Mouse (Mus musculus) hindbrain, postnatal 0 days (tissue): ENCODE data around the gene Rgs12. TPM values are rescaled to one million over a fixed set of nuclear protein-coding genes. Genes with fewer than 3 reads are reported as not detected.

Source experiments
- ATAC-seq: fragments of 200-750 bp; cut with Nextera tagmentation; 2 replicates; pipeline ENCODE4 v1.8.0; 2017; ENCODE audit warnings: mild to moderate bottlenecking, moderate TSS enrichment, moderate library complexity
- DNase-seq: peaks from one replicate; pipeline ENCODE4 v3.0.0-alpha.2; 2015; ENCODE audit warnings: low spot score
- H3K27ac ChIP-seq: fragments of 300-500 bp; sonication (generic); 2 replicates; pipeline ENCODE4 v1.5.1; 2014; ENCODE audit warnings: mild to moderate bottlenecking
- H3K27me3 ChIP-seq: fragments of 300-500 bp; sonication (generic); 2 replicates; pipeline ENCODE4 v1.6.1; 2014; ENCODE audit warnings: low read length, mixed read lengths; ENCODE audit not compliant: insufficient read depth
- H3K36me3 ChIP-seq: fragments of 300-500 bp; sonication (generic); 2 replicates; pipeline ENCODE4 v1.6.1; 2014; ENCODE audit warnings: low read length, mixed read lengths; ENCODE audit not compliant: insufficient read depth
- H3K4me1 ChIP-seq: fragments of 300-500 bp; sonication (generic); 2 replicates; pipeline ENCODE4 v1.6.1; 2014; ENCODE audit warnings: antibody characterized with exemption, low read length, mixed read lengths; ENCODE audit not compliant: insufficient read depth
- H3K4me2 ChIP-seq: fragments of 300-500 bp; sonication (generic); 2 replicates; pipeline ENCODE4 v1.6.1; 2014; ENCODE audit warnings: low read depth, mild to moderate bottlenecking, low read length, moderate library complexity, mixed read lengths
- H3K4me3 ChIP-seq: fragments of 300-500 bp; sonication (generic); 2 replicates; pipeline ENCODE4 v1.5.1; 2014; ENCODE audit warnings: low read length
- H3K9ac ChIP-seq: fragments of 300-500 bp; sonication (generic); replicated peaks from 2 replicates; pipeline ENCODE4 v1.6.1; 2014; ENCODE audit warnings: mild to moderate bottlenecking, low read length, moderate library complexity, mixed read lengths
- H3K9me3 ChIP-seq: fragments of 300-500 bp; sonication (generic); 2 replicates; pipeline ENCODE4 v1.6.1; 2016; ENCODE audit warnings: low read length, mixed read lengths
- CTCF ChIP-seq: IDR thresholded peaks from 2 replicates; pipeline ENCODE4 v1.5.1; 2016; ENCODE audit warnings: antibody characterized with exemption, control low read depth, low read depth
- WGBS: fragments of 180-500 bp; shearing (Covaris S2); extraction: QIAGEN DNeasy Blood & Tissue Kit; methylation state at CpG from one replicate; pipeline ENCODE4 v1.1.7; 2014; 5-methylcytosine and 5-hydroxymethylcytosine counted together
- polyA plus RNA-seq: library from polyadenylated mRNA; unstranded; fragments of >200 nt; fragmentation: Nextera tagmentation; extraction: Ambion mirVana; gene quantifications from 2 replicates; pipeline ENCODE4 v1.2.1, GENCODE M21; 2015
- total RNA-seq: library from RNA; depleted of rRNA; stranded (reverse); fragments of >200 nt; gene quantifications from 2 replicates; pipeline ENCODE4 v1.2.3, GENCODE M21; 2014

Rgs12 gene
- total and polyA plus RNA-seq, 2 experiments from 2014 or later: 35.1 to 62.5 TPM

DNA sequence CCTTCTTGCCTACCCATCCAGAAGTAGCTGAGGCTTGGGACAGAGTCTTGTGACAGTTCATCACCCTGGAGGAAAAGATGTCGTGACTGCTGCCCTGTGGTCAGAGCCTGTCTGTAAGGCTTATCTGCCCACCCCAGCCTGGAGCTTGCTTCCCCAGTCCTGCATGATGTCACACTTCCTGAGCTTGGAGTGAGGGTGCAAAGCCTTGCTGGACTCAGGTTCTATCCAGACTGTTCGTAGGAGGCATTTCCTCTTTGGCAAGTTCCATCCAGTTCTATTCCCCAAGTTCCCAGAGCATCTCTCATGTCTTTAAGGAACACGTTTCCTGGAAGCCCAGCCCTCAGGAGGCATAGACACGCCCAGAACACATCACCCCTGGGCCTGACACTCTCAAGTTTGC lies 86.5 kb downstream of the Rgs12 start:
- no peaks in the 10 kb centered on the region for H3K4me1 ChIP-seq
- H3K9me3 ChIP-seq: no peaks in the 10 kb centered on the region
- TF ChIP-seq CTCF: no peak
- WGBS: 77% methylated on average over 4 of the region's 4 CpGs
- no peak for ATAC-seq
- no peak overlapping the region for H3K9ac ChIP-seq
- H3K27ac ChIP-seq: no peak overlapping the region
- H3K4me3 ChIP-seq: no peak overlapping the region
- H3K27me3 ChIP-seq: no peaks in the 10 kb centered on the region
- DNase-seq: no peak
- H3K4me2 ChIP-seq: no peak overlapping the region
- H3K36me3 ChIP-seq: peaks cover 18% of the 10 kb centered on the region; the same call in 1 of the 2 replicates

GRCm38 (mm10) chr5:35037438-35037837 lies 88.2 kb downstream of the Rgs12 start:
- Histone ChIP-seq H3K9ac (no peak overlapping the region), H3K36me3 (peaks cover 8% of the 10 kb centered on the region; the same call in 1 of the 2 replicates), H3K4me1 (no peaks in the 10 kb centered on the region), H3K9me3 (no peaks in the 10 kb centered on the region), H3K27me3 (no peaks in the 10 kb centered on the region), H3K27ac (no peak overlapping the region), H3K4me2 (no peak overlapping the region), H3K4me3 (no peak overlapping the region)
- ATAC-seq: no peak
- no peak for TF ChIP-seq CTCF
- no peak for DNase-seq

DNA sequence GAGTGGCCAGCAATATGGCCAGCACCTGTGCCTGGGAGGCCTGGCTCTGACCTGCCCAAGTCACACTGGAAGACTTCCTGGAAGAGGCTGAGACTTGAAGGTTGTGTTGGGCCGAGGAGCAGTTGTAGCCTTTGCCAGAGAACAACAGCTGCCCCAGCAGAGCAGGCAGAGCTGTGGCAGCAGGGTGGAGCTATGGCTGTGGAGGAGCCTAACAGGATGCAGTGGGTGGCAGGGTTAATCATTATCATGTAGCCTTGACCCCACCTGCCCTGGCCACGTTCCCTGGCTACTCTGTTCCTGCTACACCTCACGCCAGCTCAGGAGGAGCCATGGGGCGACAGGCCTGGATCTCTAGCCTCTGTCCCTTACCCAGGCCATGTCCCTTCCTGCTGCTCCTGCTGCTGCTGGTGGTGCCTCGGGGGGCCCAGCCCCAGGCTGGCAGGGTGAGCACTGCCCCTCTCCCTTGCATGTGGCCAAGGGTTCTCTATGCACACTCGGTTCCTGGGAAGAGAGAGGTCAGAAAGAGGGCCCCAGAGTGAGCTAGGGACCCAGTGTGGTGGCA lies 92.1 kb downstream of the Rgs12 start, which contains the start of gene Hgfac:
Gene Hgfac (plus strand): TSS at position 242 of the 562 bp plus-strand sequence.
- Histone ChIP-seq H3K9ac (no peak within 1 kb of the TSS), H3K4me1 (no peaks in the 10 kb centered on the region), H3K4me3 (no peak within 1 kb of the TSS), H3K27me3 (no peaks in the 10 kb centered on the region), H3K36me3 (no peaks in the 10 kb centered on the region), H3K27ac (no peak within 1 kb of the TSS), H3K9me3 (no peaks in the 10 kb centered on the region), H3K4me2 (no peak within 1 kb of the TSS)
- ATAC-seq: no peak
- no peak for DNase-seq
- WGBS: 63% methylated on average over 6 of the region's 6 CpGs
- no peak for TF ChIP-seq CTCF

GRCm38 (mm10) chr5:35042431-35043109 lies 93.3 kb downstream of the Rgs12 start:
- no peaks in the 10 kb centered on the region for H3K4me1 ChIP-seq
- no peak for TF ChIP-seq CTCF
- no peak for DNase-seq
- 80% methylated on average over 10 of the region's 10 CpGs for WGBS
- H3K27me3 ChIP-seq: no peaks in the 10 kb centered on the region
- no peak overlapping the region for H3K4me2 ChIP-seq
- ATAC-seq: no peak; the same call in 1 of the 2 replicates
- H3K9me3 ChIP-seq: no peaks in the 10 kb centered on the region
- no peak overlapping the region for H3K9ac ChIP-seq
- no peaks in the 10 kb centered on the region for H3K36me3 ChIP-seq
- H3K27ac ChIP-seq: no peak overlapping the region
- no peak overlapping the region for H3K4me3 ChIP-seq

DNA sequence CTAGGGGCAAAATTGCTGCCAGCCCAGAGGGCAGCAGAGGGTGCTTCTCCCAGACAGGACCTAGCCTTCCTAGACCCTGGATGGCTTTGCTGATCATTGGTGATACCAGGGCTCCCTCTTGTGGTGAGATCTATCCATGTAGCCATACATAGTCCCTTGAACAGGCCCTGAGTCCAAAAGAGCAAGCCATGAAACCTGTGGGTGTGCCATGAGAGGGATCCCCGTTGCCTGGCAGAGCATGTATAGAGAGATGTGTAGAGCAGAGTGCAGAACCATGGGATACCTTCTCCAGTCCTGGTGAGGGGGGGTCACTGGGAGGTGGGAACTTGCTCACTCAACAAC lies 93.8 kb downstream of the Rgs12 start:
- WGBS: 21% methylated on average over 1 of the region's 1 CpGs
- Histone ChIP-seq H3K27me3 (no peaks in the 10 kb centered on the region), H3K9ac (no peak overlapping the region), H3K4me2 (no peak overlapping the region), H3K9me3 (no peaks in the 10 kb centered on the region), H3K36me3 (no peaks in the 10 kb centered on the region), H3K27ac (no peak overlapping the region), H3K4me1 (no peaks in the 10 kb centered on the region), H3K4me3 (no peak overlapping the region)
- ATAC-seq: peak; percentile 89
- TF ChIP-seq CTCF: peak; percentile 96
- peak; percentile 94 for DNase-seq

- peak; percentile 52 for TF ChIP-seq CTCF
- no peaks in the 10 kb centered on the region for H3K27me3 ChIP-seq
- H3K4me3 ChIP-seq: no peak overlapping the region
- 79% methylated on average over 5 of the region's 5 CpGs for WGBS
- no peaks in the 10 kb centered on the region for H3K9me3 ChIP-seq
- no peak overlapping the region for H3K27ac ChIP-seq
- no peaks in the 10 kb centered on the region for H3K36me3 ChIP-seq
- DNase-seq: no peak
- ATAC-seq: no peak
- H3K4me2 ChIP-seq: no peak overlapping the region
- H3K9ac ChIP-seq: no peak overlapping the region
- peaks cover 5% of the 10 kb centered on the region; the same call in 1 of the 2 replicates for H3K4me1 ChIP-seq
These were observed 101.3 kb downstream of the Rgs12 start for GRCm38 (mm10) chr5:35050541-35050940.

DNA sequence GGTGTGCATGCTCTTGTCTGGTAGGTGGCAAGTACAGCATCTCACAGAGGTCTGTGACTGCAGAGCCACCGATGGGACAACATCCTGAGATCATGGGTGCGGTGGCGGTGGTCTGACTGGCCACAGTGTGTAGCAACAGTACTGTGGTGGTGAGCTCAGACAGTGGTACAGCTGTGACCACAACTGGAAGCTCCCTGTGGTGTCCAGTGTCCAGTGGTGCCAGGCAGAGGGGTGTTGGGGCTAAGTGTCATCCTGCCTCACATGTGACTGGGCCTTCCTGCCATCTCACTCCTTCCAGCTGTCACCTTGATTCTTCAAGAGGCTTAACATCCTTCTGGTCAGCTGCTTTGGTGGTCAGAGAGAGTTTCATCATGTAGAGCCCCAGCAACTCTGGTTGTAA lies 105.4 kb downstream of the Rgs12 start:
- H3K9me3 ChIP-seq: no peaks in the 10 kb centered on the region
- no peak for TF ChIP-seq CTCF
- no peak overlapping the region for H3K4me2 ChIP-seq
- ATAC-seq (no peak), DNase-seq (no peak)
- H3K27me3 ChIP-seq: no peaks in the 10 kb centered on the region
- H3K4me1 ChIP-seq: peaks cover 22% of the 10 kb centered on the region
- no peak overlapping the region for H3K4me3 ChIP-seq
- H3K36me3 ChIP-seq: no peaks in the 10 kb centered on the region
- no peak overlapping the region for H3K27ac ChIP-seq
- no peak overlapping the region for H3K9ac ChIP-seq
- 94% methylated on average over 3 of the region's 3 CpGs for WGBS
